In genomic region chr9:31167305-31167704, GRCm38 (mm10) we compare ENCODE assay signal across 18 mouse cellular contexts. TPM values are rescaled to one million over a fixed set of nuclear protein-coding genes. Genes with fewer than 3 reads are reported as not detected.
A peak's percentile ranks its signal among the peaks of the same experiment; 100 is the strongest.
DNase-seq lines count a peak whose midpoint lies in the region; ATAC-seq and TF ChIP-seq lines count a peak whose summit lies in the region.
"Had no signal": no experiment of that assay in that cellular context is flagged by ENCODE, and none has a peak within 500 bp of the region (broad histone marks: within the 10 kb centered on the region; RNA-seq: fewer than 3 reads in every experiment).

No protein-coding gene starts in this region.

- DNase-seq in cerebellum, adult 18-20 months = peak; percentile 38 to 51
- DNase-seq in cerebellum, postnatal 4 days (ENCODE audit: low spot score in 2 of 2) = no peak
- DNase-seq in cerebellum, postnatal 25 days = peak; percentile 33 to 37
- DNase-seq in cerebellum, adult 8-10 months = no peak
- DNase-seq in ES-E14 (ENCODE audit: low read depth, low spot score) (no peak), liver (no peak)
- DNase-seq in embryo, embryonic 11 days = no peak
- DNase-seq: adrenal gland, adult 2 months; adrenal gland, postnatal 25 days; gastrocnemius, adult 2 months; gastrocnemius, postnatal 25 days; heart, postnatal 36 days; kidney, adult 18-20 months had no signal

- H3K4me3 ChIP-seq in ES-E14 (ENCODE audit: insufficient read depth in 1 of 2, low read depth in 1 of 2, low read length in 2 of 2, poor library complexity in 1 of 2, severe bottlenecking in 1 of 2) = no peak overlapping the region
- H3K4me3 ChIP-seq: embryonic facial prominence, embryonic 13.5 days; forebrain, embryonic 13.5 days; gastrocnemius, adult 2 months; heart, embryonic 13.5 days; hindbrain, embryonic 15.5 days had no signal

- ATAC-seq in erythroid progenitor cell, adult 5-6 weeks (replicated peaks; ENCODE audit: low FRiP score, poor library complexity, severe bottlenecking) = 0 out of 2 replicates have a peak, but pooled peaks have one; percentile 25
- ATAC-seq: forebrain, embryonic 13.5 days had no signal

- no peak overlapping the region for H3K27ac ChIP-seq in ES-E14 (ENCODE audit: insufficient read depth, low read depth, low read length, poor library complexity, severe bottlenecking)
- H3K27ac ChIP-seq: embryonic facial prominence, embryonic 13.5 days; forebrain, embryonic 13.5 days; heart, embryonic 13.5 days; hindbrain, embryonic 15.5 days had no signal

- H3K9me3 ChIP-seq in ES-E14 (ENCODE audit: control insufficient read depth, insufficient read depth, low read depth, low read length) = no peaks in the 10 kb centered on the region
- H3K9me3 ChIP-seq: embryonic facial prominence, embryonic 13.5 days; forebrain, embryonic 13.5 days; heart, embryonic 13.5 days; hindbrain, embryonic 15.5 days had no signal

- H3K9ac ChIP-seq in ES-E14 (ENCODE audit: insufficient read depth, low read depth, low read length, poor library complexity, severe bottlenecking) = 0 out of 2 replicates have a peak overlapping the region, but pooled peaks have one; percentile 16
- H3K9ac ChIP-seq: embryonic facial prominence, embryonic 13.5 days; forebrain, embryonic 13.5 days; heart, embryonic 13.5 days; hindbrain, embryonic 15.5 days had no signal

- H3K4me1 ChIP-seq in ES-E14 (ENCODE audit: control insufficient read depth in 2 of 2, insufficient read depth in 2 of 2, low read length in 2 of 2, poor library complexity in 1 of 2) = no peaks in the 10 kb centered on the region
- H3K4me1 ChIP-seq: embryonic facial prominence, embryonic 13.5 days; hindbrain, embryonic 15.5 days had no signal

- H3K36me3 ChIP-seq in ES-E14 (ENCODE audit: control insufficient read depth, insufficient read depth, low read length, poor library complexity, severe bottlenecking) = peaks cover 34% of the 10 kb centered on the region

- in situ Hi-C loops in ES-E14 (cut with MboI; ENCODE audit: low sequenced_read_pairs in 2 of 2, unreplicated experiment in 2 of 2) = loop anchor here in 1 of 2 experiments (10.0 kb wide), 1 partner anchor 177 kb away; no protein-coding TSS in a partner anchor

TF ChIP-seq in ES-E14, 5 proteins besides CTCF, POLR2A, EP300 and RAD21:
- TF ChIP-seq MAFK (IDR thresholded peaks at IDR 0.05; ENCODE audit: insufficient read depth, low read depth, low read length) (no peak), CHD2 (IDR thresholded peaks at IDR 0.05; ENCODE audit: low read depth, low read length) (no peak), HCFC1 (IDR thresholded peaks at IDR 0.05; ENCODE audit: borderline replicate concordance, insufficient read depth, low read length) (no peak), ZNF384 (IDR thresholded peaks at IDR 0.05; ENCODE audit: low read depth, low read length) (no peak), ZC3H11A (IDR thresholded peaks at IDR 0.05; ENCODE audit: borderline replicate concordance, low read depth, low read length) (no peak)

RNA-seq across cellular contexts. Expression of gene St14, which starts 35.7 kb away (rescaled TPM):
- total RNA-seq in ES-E14 (2012; rRNA removed) = 44.3 and 122 TPM in 2 replicates
- 0.36 TPM in 1 of 2 replicates, not detected in the other for total RNA-seq in erythroid progenitor cell, adult 5-6 weeks (2015; ENCODE audit: low replicate concordance)
- total RNA-seq in erythroid progenitor cell, adult 5-6 weeks (2017; ENCODE audit: low replicate concordance) = 0.90 TPM in 1 of 2 replicates, not detected in the other

RNA-seq across cellular contexts. Expression of gene Aplp2, which starts 44.3 kb away (rescaled TPM):
- 320 and 535 TPM in 2 replicates for total RNA-seq in ES-E14 (2012; rRNA removed)
- total RNA-seq in erythroid progenitor cell, adult 5-6 weeks (2015; ENCODE audit: low replicate concordance) = 268 and 297 TPM in 2 replicates
- total RNA-seq in erythroid progenitor cell, adult 5-6 weeks (2017; ENCODE audit: low replicate concordance) = 307 and 428 TPM in 2 replicates

Comparison
In these comparisons a context has a peak if more than half of its experiments do, and no peak if none do; other contexts are left out.
1. DNase-seq: peak in cerebellum, adult 18-20 months (2 of 2) and cerebellum, postnatal 25 days (2 of 2); none in cerebellum, postnatal 4 days (0 of 2), cerebellum, adult 8-10 months (single experiment), ES-E14 (single experiment), embryo, embryonic 11 days (single experiment) and liver (single experiment).
2. RNA of gene St14, which starts 35.7 kb away (total RNA-seq): 44.3 to 122 TPM in ES-E14; 0.36 to 0.90 TPM in erythroid progenitor cell, adult 5-6 weeks; every median in the first group is over 10 times any median in the second.